Mouse (Mus musculus) spleen, postnatal 14 days (tissue): ENCODE results near the gene Tmem260.
"Not testable (repeated sequence)": the region's sequence is repeated elsewhere in the genome, so short reads cannot be mapped to it uniquely, and the experiment has no call there.

ENCODE experiments used
- DNase-seq, 2 experiments: peaks; one replicate each; pipeline ENCODE4 v3.0.0; 2021 to 2022; ENCODE audit warnings: low spot score in 2 of 2

The Tmem260 gene

GRCm38 (mm10) chr14:48445984-48446683 is at the start of gene Tmem260:
Tmem260 (plus strand) TSS chr14:48446124.
- DNase-seq = peak; percentile 87 to 93

GRCm38 (mm10) chr14:48406086-48406485 is 39.8 kb upstream of the Tmem260 start:
- DNase-seq = no peak

- no peak for DNase-seq
Measured at GRCm38 (mm10) chr14:48417064-48417463, 28.9 kb upstream of the Tmem260 start.

GRCm38 (mm10) chr14:48418264-48418663 is 27.7 kb upstream of the Tmem260 start:
- DNase-seq = no peak

GRCm38 (mm10) chr14:48418672-48419071 is 27.3 kb upstream of the Tmem260 start:
- no peak for DNase-seq

- no peak for DNase-seq
Measured at GRCm38 (mm10) chr14:48421476-48421875, 24.4 kb upstream of the Tmem260 start.

GRCm38 (mm10) chr14:48421996-48422395 is 23.9 kb upstream of the Tmem260 start:
- no peak for DNase-seq

- DNase-seq = no peak
Measured at GRCm38 (mm10) chr14:48422436-48422835, 23.5 kb upstream of the Tmem260 start.

GRCm38 (mm10) chr14:48422901-48423300 is 23.0 kb upstream of the Tmem260 start:
- no peak for DNase-seq

- DNase-seq = no peak
Measured at GRCm38 (mm10) chr14:48431978-48432377, 13.9 kb upstream of the Tmem260 start.

- DNase-seq = peak in 1 of 2 experiments; percentile 10
Measured at GRCm38 (mm10) chr14:48443796-48444195, 2.1 kb upstream of the Tmem260 start.

GRCm38 (mm10) chr14:48451966-48452407 is 6.1 kb downstream of the Tmem260 start:
- DNase-seq = no peak

- no peak for DNase-seq
Measured at GRCm38 (mm10) chr14:48453411-48453810, 7.5 kb downstream of the Tmem260 start.

- no peak for DNase-seq
Measured at GRCm38 (mm10) chr14:48456305-48457092, 10.6 kb downstream of the Tmem260 start.

- DNase-seq = no peak
Measured at GRCm38 (mm10) chr14:48457288-48457938, 11.5 kb downstream of the Tmem260 start.

GRCm38 (mm10) chr14:48458901-48459300 is 13.0 kb downstream of the Tmem260 start:
- DNase-seq = no peak

- DNase-seq = no peak
Measured at GRCm38 (mm10) chr14:48468339-48468738, 22.4 kb downstream of the Tmem260 start.

- DNase-seq = no peak
Measured at GRCm38 (mm10) chr14:48470742-48471487, 25.0 kb downstream of the Tmem260 start.

GRCm38 (mm10) chr14:48472179-48472578 is 26.3 kb downstream of the Tmem260 start:
- no peak for DNase-seq

- no peak for DNase-seq
Measured at GRCm38 (mm10) chr14:48475370-48475769, 29.4 kb downstream of the Tmem260 start.

GRCm38 (mm10) chr14:48475834-48476233 is 29.9 kb downstream of the Tmem260 start:
- DNase-seq = not testable (repeated sequence)

GRCm38 (mm10) chr14:48476278-48476677 is 30.4 kb downstream of the Tmem260 start:
- DNase-seq = no peak
